Mouse (Mus musculus) hindbrain, postnatal 0 days (tissue): ENCODE data around the gene Ccdc137. TPM values are rescaled to one million over a fixed set of nuclear protein-coding genes. Genes with fewer than 3 reads are reported as not detected.

Experiments
- ATAC-seq: fragments of 200-750 bp; cut with Nextera tagmentation; 2 replicates; pipeline ENCODE4 v1.8.0; 2017; ENCODE audit warnings: mild to moderate bottlenecking, moderate TSS enrichment, moderate library complexity
- DNase-seq: peaks from one replicate; pipeline ENCODE4 v3.0.0-alpha.2; 2015; ENCODE audit warnings: low spot score
- H3K27ac ChIP-seq: fragments of 300-500 bp; sonication (generic); 2 replicates; pipeline ENCODE4 v1.5.1; 2014; ENCODE audit warnings: mild to moderate bottlenecking
- H3K27me3 ChIP-seq: fragments of 300-500 bp; sonication (generic); 2 replicates; pipeline ENCODE4 v1.6.1; 2014; ENCODE audit warnings: low read length, mixed read lengths; ENCODE audit not compliant: insufficient read depth
- H3K36me3 ChIP-seq: fragments of 300-500 bp; sonication (generic); 2 replicates; pipeline ENCODE4 v1.6.1; 2014; ENCODE audit warnings: low read length, mixed read lengths; ENCODE audit not compliant: insufficient read depth
- H3K4me1 ChIP-seq: fragments of 300-500 bp; sonication (generic); 2 replicates; pipeline ENCODE4 v1.6.1; 2014; ENCODE audit warnings: antibody characterized with exemption, low read length, mixed read lengths; ENCODE audit not compliant: insufficient read depth
- H3K4me2 ChIP-seq: fragments of 300-500 bp; sonication (generic); 2 replicates; pipeline ENCODE4 v1.6.1; 2014; ENCODE audit warnings: low read depth, mild to moderate bottlenecking, low read length, moderate library complexity, mixed read lengths
- H3K4me3 ChIP-seq: fragments of 300-500 bp; sonication (generic); 2 replicates; pipeline ENCODE4 v1.5.1; 2014; ENCODE audit warnings: low read length
- H3K9ac ChIP-seq: fragments of 300-500 bp; sonication (generic); replicated peaks from 2 replicates; pipeline ENCODE4 v1.6.1; 2014; ENCODE audit warnings: mild to moderate bottlenecking, low read length, moderate library complexity, mixed read lengths
- H3K9me3 ChIP-seq: fragments of 300-500 bp; sonication (generic); 2 replicates; pipeline ENCODE4 v1.6.1; 2016; ENCODE audit warnings: low read length, mixed read lengths
- CTCF ChIP-seq: IDR thresholded peaks from 2 replicates; pipeline ENCODE4 v1.5.1; 2016; ENCODE audit warnings: antibody characterized with exemption, control low read depth, low read depth
- WGBS: fragments of 180-500 bp; shearing (Covaris S2); extraction: QIAGEN DNeasy Blood & Tissue Kit; methylation state at CpG from one replicate; pipeline ENCODE4 v1.1.7; 2014; 5-methylcytosine and 5-hydroxymethylcytosine counted together
- polyA plus RNA-seq: library from polyadenylated mRNA; unstranded; fragments of >200 nt; fragmentation: Nextera tagmentation; extraction: Ambion mirVana; gene quantifications from 2 replicates; pipeline ENCODE4 v1.2.1, GENCODE M21; 2015
- total RNA-seq: library from RNA; depleted of rRNA; stranded (reverse); fragments of >200 nt; gene quantifications from 2 replicates; pipeline ENCODE4 v1.2.3, GENCODE M21; 2014

Gene Ccdc137
- total and polyA plus RNA-seq, 2 experiments from 2014 or later, result 15.4 to 17.3 TPM

- no peak overlapping the region for H3K4me3 ChIP-seq
- no peak overlapping the region for H3K27ac ChIP-seq
- no peak overlapping the region for H3K4me2 ChIP-seq
- no peak overlapping the region for H3K9ac ChIP-seq
- WGBS, result 94% methylated on average over 3 of the region's 3 CpGs
- no peaks in the 10 kb centered on the region for H3K27me3 ChIP-seq
- H3K36me3 ChIP-seq, result peaks cover 38% of the 10 kb centered on the region
- DNase-seq, result no peak
- TF ChIP-seq CTCF, result no peak
- H3K9me3 ChIP-seq, result no peaks in the 10 kb centered on the region
- H3K4me1 ChIP-seq, result peaks cover 10% of the 10 kb centered on the region
- ATAC-seq, result no peak
Observed at GRCm38 (mm10) chr11:120497436-120497835, 39.5 kb downstream of the Ccdc137 start.

- DNase-seq, result no peak
- no peak for TF ChIP-seq CTCF
- ATAC-seq, result no peak
- Histone ChIP-seq H3K4me3 (no peak overlapping the region), H3K9me3 (no peaks in the 10 kb centered on the region), H3K9ac (no peak overlapping the region), H3K27me3 (no peaks in the 10 kb centered on the region), H3K4me2 (no peak overlapping the region), H3K36me3 (peaks cover 38% of the 10 kb centered on the region), H3K27ac (no peak overlapping the region), H3K4me1 (peaks cover 5% of the 10 kb centered on the region)
- 92% methylated on average over 12 of the region's 12 CpGs for WGBS
Observed at GRCm38 (mm10) chr11:120498226-120498625, 40.3 kb downstream of the Ccdc137 start.

- WGBS, result 90% methylated on average over 5 of the region's 5 CpGs
- no peak overlapping the region for H3K27ac ChIP-seq
- no peak overlapping the region for H3K9ac ChIP-seq
- TF ChIP-seq CTCF, result no peak
- H3K4me2 ChIP-seq, result no peak overlapping the region
- ATAC-seq (no peak), DNase-seq (no peak)
- H3K36me3 ChIP-seq, result peaks cover 38% of the 10 kb centered on the region
- no peaks in the 10 kb centered on the region for H3K27me3 ChIP-seq
- no peaks in the 10 kb centered on the region for H3K4me1 ChIP-seq
- no peak overlapping the region for H3K4me3 ChIP-seq
- H3K9me3 ChIP-seq, result no peaks in the 10 kb centered on the region
Observed at GRCm38 (mm10) chr11:120498891-120499290, 41.0 kb downstream of the Ccdc137 start.

- no peak for DNase-seq
- WGBS, result 88% methylated on average over 6 of the region's 6 CpGs
- Histone ChIP-seq H3K4me1 (no peaks in the 10 kb centered on the region), H3K27me3 (no peaks in the 10 kb centered on the region), H3K27ac (no peak overlapping the region), H3K9ac (no peak overlapping the region), H3K4me2 (no peak overlapping the region), H3K4me3 (no peak overlapping the region), H3K36me3 (peaks cover 34% of the 10 kb centered on the region), H3K9me3 (no peaks in the 10 kb centered on the region)
- no peak for TF ChIP-seq CTCF
- no peak for ATAC-seq
Observed at GRCm38 (mm10) chr11:120499894-120500293, 42.0 kb downstream of the Ccdc137 start.

- no peaks in the 10 kb centered on the region for H3K4me1 ChIP-seq
- peaks cover 29% of the 10 kb centered on the region for H3K36me3 ChIP-seq
- no peak overlapping the region for H3K4me2 ChIP-seq
- 33% methylated on average over 3 of the region's 3 CpGs for whole genome bisulfite sequencing
- ATAC-seq, result no peak
- DNase-seq, result no peak
- no peak overlapping the region for H3K9ac ChIP-seq
- TF ChIP-seq CTCF, result no peak
- no peaks in the 10 kb centered on the region for H3K27me3 ChIP-seq
- no peak overlapping the region for H3K27ac ChIP-seq
- no peaks in the 10 kb centered on the region for H3K9me3 ChIP-seq
- no peak overlapping the region for H3K4me3 ChIP-seq
Observed at GRCm38 (mm10) chr11:120500357-120500756, 42.4 kb downstream of the Ccdc137 start.

GRCm38 (mm10) chr11:120501018-120501417, 43.1 kb downstream of the Ccdc137 start:
- Histone ChIP-seq H3K9ac (no peak overlapping the region), H3K27me3 (no peaks in the 10 kb centered on the region), H3K27ac (no peak overlapping the region), H3K4me2 (no peak overlapping the region), H3K4me1 (no peaks in the 10 kb centered on the region), H3K9me3 (no peaks in the 10 kb centered on the region), H3K36me3 (peaks cover 22% of the 10 kb centered on the region), H3K4me3 (no peak overlapping the region)
- DNase-seq (no peak), ATAC-seq (no peak)
- no peak for TF ChIP-seq CTCF
- 63% methylated on average over 6 of the region's 6 CpGs for WGBS

GRCm38 (mm10) chr11:120501701-120502100, 43.8 kb downstream of the Ccdc137 start:
- WGBS, result 95% methylated on average over 4 of the region's 4 CpGs
- Histone ChIP-seq H3K4me3 (no peak overlapping the region), H3K4me1 (no peaks in the 10 kb centered on the region), H3K36me3 (peaks cover 17% of the 10 kb centered on the region), H3K9ac (no peak overlapping the region), H3K9me3 (no peaks in the 10 kb centered on the region), H3K27ac (no peak overlapping the region), H3K27me3 (no peaks in the 10 kb centered on the region), H3K4me2 (no peak overlapping the region)
- TF ChIP-seq CTCF, result no peak
- no peak for DNase-seq
- no peak for ATAC-seq
